Mouse (Mus musculus): ENCODE results near the gene H60c.
"Not testable (repeated sequence)": the region's sequence is repeated elsewhere in the genome, so short reads cannot be mapped to it uniquely, and the experiment has no call there.

The H60c gene

DNA sequence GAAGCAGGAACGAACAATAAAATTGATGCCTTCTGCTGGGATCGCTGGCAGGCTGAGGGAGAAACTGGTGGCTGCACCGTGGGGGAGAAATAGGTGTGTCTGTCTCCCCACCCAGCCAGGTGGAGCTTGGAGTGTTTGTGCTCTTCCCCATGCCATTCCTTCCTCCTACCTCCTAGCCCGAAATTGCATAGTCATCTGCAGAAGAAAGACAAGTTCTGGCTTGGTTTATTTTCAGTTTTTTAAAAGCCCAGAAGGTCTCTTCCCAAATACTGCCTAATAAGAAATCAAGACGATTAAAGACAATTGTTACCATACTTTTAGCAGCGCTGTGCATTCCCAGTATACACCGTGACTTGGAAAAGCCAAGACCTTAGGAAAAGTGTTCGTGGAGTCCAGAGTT is at the start of gene H60c:
Gene H60c (minus strand): TSS at position 101 of the 400 bp plus-strand sequence.
- DNase-seq = no peak

DNA sequence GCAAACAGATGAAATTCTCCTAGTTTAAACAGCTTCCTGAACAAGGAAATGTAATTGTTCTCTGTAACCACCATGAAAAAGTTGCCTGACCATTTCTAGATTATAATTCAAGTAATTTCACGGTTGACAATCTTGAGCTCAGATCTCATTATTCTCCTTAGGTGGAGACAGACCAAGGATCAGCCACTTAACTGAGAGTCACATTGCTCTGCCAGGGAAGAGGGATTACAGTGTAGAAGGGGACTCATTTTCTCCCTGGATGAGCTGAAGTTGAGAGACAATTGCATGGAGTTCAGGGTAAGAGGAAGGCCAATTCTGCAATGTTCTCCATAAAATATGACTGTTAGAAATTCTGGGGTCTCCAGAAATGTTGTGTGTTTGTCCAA is 41.2 kb upstream of the H60c start:
- no peak for DNase-seq

DNA sequence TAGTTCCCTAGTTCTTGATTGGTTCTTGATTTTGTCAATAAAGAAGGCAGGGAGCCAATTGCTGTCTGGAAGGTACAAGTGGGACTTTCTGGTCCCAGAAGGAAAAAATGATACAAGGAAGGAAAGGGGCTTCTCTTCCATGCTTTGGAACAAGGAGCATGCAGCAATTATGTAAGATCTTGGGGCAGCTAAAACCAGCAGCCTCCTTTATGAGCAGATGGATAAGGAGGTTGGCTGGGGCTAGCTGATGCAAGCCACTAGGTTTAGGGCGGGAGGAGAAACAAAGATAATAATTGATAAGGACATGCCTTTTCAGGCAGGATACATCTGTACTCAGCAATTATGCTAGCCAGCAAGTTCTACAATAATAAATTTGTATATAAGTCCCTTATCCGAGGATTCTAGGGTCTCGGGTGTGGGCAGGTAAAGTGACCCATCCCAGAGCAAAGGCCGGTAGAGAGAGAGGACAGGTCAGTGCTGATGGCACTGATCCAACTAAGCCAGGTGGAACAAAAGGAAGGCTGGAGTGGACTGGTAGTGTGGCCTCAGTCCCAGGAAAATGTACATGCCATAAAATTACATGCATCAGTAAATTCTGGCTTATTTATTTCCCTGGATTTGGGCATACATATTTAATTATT is 40.7 kb upstream of the H60c start:
- DNase-seq = no peak

DNA sequence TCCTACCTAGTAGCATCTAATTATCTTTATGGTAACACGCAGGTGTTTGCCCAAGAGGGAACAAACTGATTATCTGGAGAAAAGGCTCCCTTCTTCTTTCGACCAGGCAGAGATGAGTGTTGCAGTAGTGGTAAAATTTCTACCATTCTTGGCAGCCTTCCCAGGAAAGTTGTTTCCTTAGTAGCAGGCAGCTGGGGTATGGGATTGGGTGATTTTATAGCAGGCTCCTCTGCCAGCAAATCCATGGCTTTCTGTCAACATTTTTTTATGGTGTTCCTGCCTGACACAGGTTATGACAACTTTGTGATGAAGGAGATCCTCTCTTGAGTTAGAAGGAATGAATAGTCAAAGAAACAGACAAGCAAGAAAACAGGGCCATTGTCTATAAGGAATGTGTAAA is 40.2 kb upstream of the H60c start:
- no peak for DNase-seq

DNA sequence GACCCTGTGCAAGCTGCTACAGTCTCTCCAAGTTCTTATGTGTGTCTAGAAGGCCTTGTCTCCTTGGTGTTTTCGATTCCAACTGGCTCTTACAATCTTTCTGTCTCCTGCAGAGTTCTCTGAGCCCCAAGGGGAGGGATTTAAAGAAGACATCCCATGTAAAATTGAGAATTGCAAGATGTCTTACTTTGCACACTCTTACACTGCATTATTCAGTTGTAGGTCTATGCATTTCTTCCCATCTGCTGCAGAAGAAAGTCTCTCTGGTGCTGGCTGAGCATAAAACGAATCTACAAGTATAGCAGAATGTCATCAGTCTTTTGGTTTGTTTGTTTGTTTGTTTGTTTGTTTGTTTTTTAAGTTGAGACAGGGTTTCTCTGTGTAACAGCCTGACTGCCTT is 26.4 kb upstream of the H60c start:
- DNase-seq = no peak

DNA sequence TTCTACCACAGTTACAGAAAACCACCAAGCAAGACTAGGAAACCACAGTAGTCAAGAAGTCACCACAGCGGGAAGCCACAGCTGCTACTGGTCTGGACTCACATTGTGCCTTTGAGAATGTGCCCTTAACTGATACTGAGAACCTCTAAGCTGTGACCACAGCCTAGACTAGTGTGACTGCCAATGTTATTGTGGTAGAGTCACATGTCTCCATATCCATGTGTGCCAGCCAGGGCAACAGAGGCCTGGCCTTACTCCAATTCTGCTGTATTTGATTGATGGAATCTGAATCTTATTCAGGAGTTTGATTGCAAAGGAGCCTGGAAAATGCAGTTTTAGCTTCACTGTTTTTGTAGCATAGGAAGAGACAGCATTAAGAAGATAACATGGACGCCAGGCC is 13.5 kb upstream of the H60c start:
- no peak for DNase-seq

DNA sequence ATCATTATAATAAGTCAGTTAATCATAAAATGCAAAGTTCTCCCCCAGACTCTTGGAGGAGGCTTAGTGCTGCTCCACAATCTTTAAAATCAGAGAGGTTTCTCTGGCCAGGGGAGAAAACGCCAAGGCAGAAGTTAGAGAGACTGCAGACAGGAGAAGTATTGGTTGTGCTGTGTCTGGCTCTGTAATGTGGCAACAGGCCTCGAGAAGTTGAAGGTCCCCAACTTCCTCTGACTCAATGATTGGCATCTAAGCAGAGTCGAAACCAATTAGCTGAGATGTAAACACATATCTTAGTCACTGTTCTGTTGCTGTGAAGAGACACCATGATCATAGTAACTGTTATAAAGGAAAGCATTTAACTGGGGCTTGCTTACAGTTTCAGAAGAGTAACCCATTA is 6.5 kb upstream of the H60c start:
- no peak for DNase-seq

DNA sequence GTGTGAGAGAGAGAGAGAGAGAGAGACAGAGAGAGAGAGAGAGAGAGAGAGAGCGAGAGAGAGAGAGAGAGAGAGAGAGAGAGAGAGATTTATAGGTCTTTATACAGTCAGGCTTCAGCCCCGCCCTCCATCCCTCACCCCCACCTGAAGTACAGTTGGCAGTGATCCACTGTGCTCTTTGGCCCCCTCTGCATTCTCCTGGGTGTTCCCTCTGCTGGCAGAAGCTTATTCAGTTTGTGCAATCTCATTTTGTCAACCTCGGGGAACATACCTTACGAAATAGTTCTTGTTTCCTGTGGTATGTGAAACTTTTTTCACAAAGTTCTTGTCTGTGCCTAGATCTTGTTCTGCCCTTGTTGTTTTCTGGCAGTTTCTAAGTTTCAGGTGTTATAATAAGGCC is 3.5 kb upstream of the H60c start:
- DNase-seq = no peak

DNA sequence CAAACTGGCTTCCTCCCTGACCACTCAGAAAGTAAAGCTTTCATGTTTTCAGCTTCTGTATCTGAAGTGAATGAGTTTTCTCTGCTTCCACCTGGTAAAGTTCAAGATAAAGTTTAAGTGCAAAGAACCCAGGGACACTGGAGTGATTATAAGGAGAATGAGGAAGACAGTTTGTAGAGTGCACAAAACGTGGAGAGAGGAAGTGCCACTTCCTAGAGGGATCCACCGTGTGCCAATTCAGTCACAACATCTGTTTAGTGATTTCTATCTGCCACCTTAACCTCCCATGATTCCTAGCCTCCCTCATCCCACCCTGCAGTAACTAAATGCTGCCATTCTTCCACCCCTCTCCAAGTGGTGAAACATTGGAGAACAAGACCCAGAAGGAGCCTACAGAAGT is 842 bp downstream of the H60c start:
- no peak for DNase-seq

DNA sequence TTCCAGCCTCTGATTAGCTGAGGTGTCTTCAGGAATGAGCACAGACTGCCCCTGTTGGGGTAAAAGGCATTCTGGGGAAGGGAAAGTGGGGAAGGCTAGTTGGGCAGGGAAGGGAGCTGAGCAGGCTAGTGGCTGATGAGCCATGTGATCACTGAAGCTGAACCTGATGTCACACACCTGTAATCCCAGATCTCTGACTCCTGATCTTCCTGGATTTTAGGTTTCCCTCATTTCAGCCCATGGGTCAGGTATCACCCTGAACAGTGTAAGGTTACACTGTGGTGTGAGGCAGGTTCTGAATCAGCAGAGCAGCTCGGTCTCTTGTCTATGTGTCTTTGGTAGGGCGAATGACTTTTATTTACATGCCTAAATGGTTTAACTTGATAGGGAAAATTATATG is 4.8 kb downstream of the H60c start:
- no peak for DNase-seq

DNA sequence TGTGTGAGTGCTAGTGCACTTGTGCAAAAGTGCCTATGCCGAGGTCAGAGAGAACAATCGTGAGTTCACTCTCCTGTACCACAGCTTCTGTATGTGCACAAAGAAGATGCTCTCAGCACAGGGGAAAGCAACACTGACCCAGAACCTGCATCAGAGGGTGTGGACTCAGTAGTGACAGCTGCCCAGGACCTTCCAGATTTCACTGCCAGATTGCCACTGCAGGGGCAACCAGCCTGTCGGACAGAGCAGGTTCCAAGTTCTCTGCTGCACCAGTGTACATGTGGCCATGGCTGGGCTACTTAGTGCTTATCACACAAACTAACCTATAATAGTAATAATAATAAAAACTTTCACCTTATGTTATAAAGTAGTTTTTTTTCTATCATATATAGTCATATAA is 10.2 kb downstream of the H60c start:
- DNase-seq = no peak

DNA sequence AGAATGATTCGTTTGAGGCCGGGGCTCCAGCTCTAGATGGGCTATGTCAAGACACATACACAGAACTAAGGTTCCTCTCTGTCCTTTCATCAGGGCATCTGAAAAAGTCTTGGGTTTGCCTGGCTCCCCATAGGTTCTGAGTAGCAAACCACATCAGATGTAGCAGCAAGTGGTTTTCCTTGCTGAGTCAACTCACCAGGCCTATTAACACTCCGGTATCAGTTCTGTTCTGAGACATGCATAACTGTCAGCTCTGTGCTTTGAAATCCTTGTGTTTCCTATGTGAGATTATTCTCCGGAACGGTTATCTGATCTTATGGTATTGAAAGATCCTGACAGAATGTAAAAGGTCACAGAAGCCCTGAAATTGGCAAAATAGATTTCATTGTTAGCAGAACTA is 29.1 kb downstream of the H60c start:
- DNase-seq = not testable (repeated sequence)

DNA sequence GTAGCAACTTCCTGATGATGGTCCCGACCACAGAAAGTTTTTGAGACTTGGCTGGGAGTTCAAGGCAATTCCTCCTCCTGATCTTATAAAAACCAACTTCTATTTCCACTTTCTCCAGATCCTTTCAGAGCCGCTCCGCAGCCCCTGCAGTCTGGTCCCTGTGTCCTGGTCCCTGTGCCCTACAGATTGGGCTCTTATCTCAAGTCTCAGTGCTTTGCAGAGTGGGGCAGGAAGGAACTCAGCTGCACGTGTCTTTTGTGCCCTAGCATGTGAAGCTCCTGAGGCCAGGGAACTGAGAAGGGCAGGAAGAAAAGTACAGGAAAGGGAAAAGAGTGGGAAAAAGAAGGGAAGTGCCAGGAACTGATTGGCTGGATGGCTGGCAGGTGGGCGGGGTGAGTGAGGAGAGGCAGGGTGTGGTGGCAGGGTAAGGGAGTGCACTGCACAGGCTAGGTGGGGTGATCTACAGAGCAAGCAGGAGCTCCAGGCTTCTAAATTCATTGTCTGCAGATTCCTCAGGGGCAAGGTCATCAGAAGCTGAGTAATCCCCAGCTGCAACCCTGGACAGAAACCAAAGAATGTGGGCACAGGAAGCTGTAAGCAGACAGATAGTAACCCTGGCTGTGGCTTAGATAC is 30.8 kb downstream of the H60c start:
- DNase-seq = peak; percentile 16

DNA sequence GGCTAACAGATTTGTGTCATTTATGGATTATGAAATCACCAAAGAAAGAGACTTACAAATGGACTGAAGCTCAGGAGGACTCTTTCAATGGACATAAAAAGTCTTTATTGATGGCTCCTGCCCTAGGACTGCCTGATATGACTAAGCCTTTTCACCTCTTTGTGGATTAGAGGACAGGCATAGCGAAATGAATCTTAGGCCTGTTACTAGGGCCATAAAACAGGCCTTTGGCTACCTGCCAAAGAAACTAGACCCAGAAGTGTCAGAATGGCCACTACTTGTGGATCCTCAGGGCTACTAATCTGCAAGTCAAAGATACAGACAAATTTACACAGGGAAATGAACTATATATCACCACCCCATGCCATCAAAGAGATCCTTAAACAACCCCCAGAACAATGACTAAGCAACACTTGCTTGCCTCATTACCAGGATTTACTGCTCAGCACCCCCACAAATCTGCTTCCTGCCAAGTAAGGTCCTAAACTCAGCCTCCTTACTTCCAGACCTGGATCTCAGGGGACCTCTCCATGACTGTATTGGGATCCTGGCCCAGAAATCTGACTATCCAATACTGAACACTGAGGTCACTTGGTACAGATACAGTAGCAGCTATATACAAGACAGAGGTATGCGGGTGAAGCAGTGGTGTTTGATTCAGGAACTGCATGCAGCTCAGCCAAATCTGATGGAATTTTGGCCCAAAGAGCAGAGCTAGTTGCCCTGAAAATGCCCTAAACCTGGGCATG is 39.0 kb downstream of the H60c start:
- no peak for DNase-seq

Measured in thymus, postnatal 4 days (tissue).